Mouse (Mus musculus) liver, embryonic 16.5 days (tissue): ENCODE results near the gene Apobec2. TPM values are rescaled to one million over a fixed set of nuclear protein-coding genes. Genes with fewer than 3 reads are reported as not detected.
A peak's percentile ranks its signal among the peaks of the same experiment; 100 is the strongest.

Experiments used
- ATAC-seq: fragments of 200-750 bp; cut with Nextera tagmentation; 2 replicates; pipeline ENCODE4 v1.8.0; 2017; ENCODE audit warnings: low read depth, mild to moderate bottlenecking, moderate number of reproducible peaks, moderate library complexity
- H3K27ac ChIP-seq: fragments of 300-500 bp; sonication (generic); 2 replicates; pipeline ENCODE4 v1.5.1; 2014; ENCODE audit warnings: mild to moderate bottlenecking, low read length
- H3K27me3 ChIP-seq: fragments of 300-500 bp; sonication (generic); 2 replicates; pipeline ENCODE4 v1.6.1; 2014; ENCODE audit warnings: low read depth, low read length, mixed read lengths; ENCODE audit not compliant: control insufficient read depth, insufficient read depth
- H3K36me3 ChIP-seq: fragments of 300-500 bp; sonication (generic); 2 replicates; pipeline ENCODE4 v1.6.1; 2014; ENCODE audit warnings: mild to moderate bottlenecking; ENCODE audit not compliant: control insufficient read depth, insufficient read depth
- H3K4me1 ChIP-seq: fragments of 300-500 bp; sonication (generic); 2 replicates; pipeline ENCODE4 v1.6.1; 2014; ENCODE audit warnings: low read depth, low read length, mixed read lengths; ENCODE audit not compliant: control insufficient read depth
- H3K4me2 ChIP-seq: fragments of 300-500 bp; sonication (generic); 2 replicates; pipeline ENCODE4 v1.6.1; 2014; ENCODE audit warnings: low read depth, low read length, mixed read lengths
- H3K4me3 ChIP-seq: fragments of 300-500 bp; sonication (generic); 2 replicates; pipeline ENCODE4 v1.5.1; 2014; ENCODE audit warnings: low read depth, mild to moderate bottlenecking, low read length
- H3K9ac ChIP-seq: fragments of 300-500 bp; sonication (generic); 2 replicates; pipeline ENCODE4 v1.6.1; 2014; ENCODE audit warnings: low read depth, low read length
- H3K9me3 ChIP-seq: fragments of 300-500 bp; sonication (generic); replicated peaks from 2 replicates; pipeline ENCODE4 v1.6.1; 2016; ENCODE audit warnings: low read length; ENCODE audit not compliant: control insufficient read depth
- WGBS: fragments of 180-500 bp; shearing (Covaris S2); extraction: QIAGEN DNeasy Blood & Tissue Kit; methylation state at CpG from one replicate; pipeline ENCODE4 v1.1.7; 2014; ENCODE audit not compliant: insufficient replicate concordance; 5-methylcytosine and 5-hydroxymethylcytosine counted together
- polyA plus RNA-seq: library from polyadenylated mRNA; unstranded; fragments of >200 nt; fragmentation: Nextera tagmentation; extraction: Ambion mirVana; gene quantifications from 2 replicates; pipeline ENCODE4 v1.2.1, GENCODE M21; 2015

Apobec2 gene
- polyA plus RNA-seq, 1 experiment from 2014 or later: 4.3 TPM

DNA sequence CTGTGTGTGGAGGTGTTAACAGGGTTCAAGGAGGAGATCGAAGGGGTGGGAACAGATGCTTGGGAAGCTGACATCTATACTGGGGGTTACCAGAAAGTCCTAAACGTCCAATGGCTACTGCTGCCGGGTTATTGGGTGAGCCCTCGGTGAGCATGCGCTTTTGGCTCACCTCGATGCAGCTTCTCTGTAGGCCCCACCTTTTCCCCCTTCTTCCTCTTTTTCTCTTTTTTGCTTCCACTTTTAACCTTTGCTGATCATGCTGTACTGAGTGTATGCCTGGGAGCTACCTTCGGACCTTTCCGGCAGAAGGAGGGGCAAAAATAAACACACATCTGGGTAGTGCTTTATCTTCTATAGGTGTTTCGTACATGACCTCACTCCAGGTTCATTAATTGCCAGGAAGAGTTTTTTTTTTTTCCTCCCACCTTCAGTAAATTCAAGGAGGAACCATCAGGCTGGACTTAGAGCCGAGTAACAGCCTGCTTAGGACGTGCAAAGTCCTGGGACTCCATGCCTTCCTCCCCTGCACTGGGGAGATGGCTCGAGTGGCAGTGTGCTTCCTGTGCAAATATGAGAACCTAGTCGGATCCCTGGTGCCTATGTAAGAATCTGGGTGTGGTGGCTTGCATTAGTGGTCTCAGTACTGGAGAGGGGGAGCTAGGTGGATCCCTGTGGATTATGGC, 25.4 kb upstream of the Apobec2 start:
- no peak overlapping the region for H3K4me3 ChIP-seq
- no peak overlapping the region for H3K4me2 ChIP-seq
- H3K4me1 ChIP-seq: peaks cover 28% of the 10 kb centered on the region
- no peaks in the 10 kb centered on the region for H3K9me3 ChIP-seq
- H3K27ac ChIP-seq: no peak overlapping the region
- no peak for ATAC-seq
- H3K27me3 ChIP-seq: no peaks in the 10 kb centered on the region
- H3K36me3 ChIP-seq: no peaks in the 10 kb centered on the region
- 43% methylated on average over 13 of the region's 13 CpGs for WGBS
- no peak overlapping the region for H3K9ac ChIP-seq

DNA sequence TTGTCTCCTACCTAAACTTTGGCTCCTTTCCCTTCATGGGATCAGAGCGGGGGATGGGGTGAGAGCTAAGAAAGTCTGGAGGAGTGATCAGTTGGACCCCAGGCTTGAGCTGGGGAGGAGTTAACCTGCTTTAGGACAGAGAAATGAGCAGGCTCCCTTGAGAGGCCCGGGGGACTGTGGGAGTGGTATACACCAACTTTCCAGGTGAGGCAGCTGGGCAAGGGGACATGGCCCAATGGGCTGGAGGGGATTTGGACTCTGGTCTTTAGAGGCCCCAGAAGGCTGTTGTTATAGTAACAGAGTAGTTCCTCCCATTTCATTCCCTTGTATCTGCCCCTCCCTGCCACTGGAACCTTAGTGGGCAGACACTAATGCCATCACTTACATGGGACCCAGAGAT, 23.2 kb upstream of the Apobec2 start:
- Histone ChIP-seq H3K36me3 (no peaks in the 10 kb centered on the region), H3K9me3 (no peaks in the 10 kb centered on the region), H3K4me2 (peak overlapping the region; percentile 10; the same call in 1 of the 2 replicates), H3K4me3 (peak overlapping the region; percentile 44), H3K27ac (0 out of 2 replicates have a peak overlapping the region, but pooled peaks have one; percentile 4), H3K4me1 (peaks cover 40% of the 10 kb centered on the region), H3K27me3 (no peaks in the 10 kb centered on the region), H3K9ac (peak overlapping the region; percentile 6; the same call in 1 of the 2 replicates)
- 82% methylated on average over 2 of the region's 2 CpGs for WGBS
- no peak for ATAC-seq

DNA sequence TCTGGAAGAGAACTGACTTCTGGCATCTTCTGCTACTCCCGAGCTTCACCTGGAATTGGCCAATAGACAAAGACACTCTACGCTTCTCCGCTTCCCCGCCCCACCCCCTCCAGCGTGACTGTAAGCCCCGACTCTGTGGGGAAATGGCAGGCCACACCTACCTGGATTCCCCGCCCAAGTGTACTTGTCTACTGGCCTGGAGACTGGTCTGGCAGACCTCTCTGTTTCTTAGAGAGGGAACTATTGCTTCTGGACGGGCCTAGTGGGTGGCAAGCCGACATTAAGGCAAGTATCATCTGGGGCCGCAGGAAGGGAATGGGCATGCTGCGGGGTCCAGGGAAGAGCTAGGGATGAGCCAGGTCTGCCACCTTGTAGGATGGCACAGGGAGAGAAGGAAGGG, 22.0 kb upstream of the Apobec2 start, which contains the start of gene Unc5cl:
Gene Unc5cl (plus strand): TSS at position 214 of the 400 bp plus-strand sequence.
- H3K4me1 ChIP-seq: peaks cover 46% of the 10 kb centered on the region
- H3K4me2 ChIP-seq: peak within 1 kb of the TSS; percentile 43
- H3K27me3 ChIP-seq: no peaks in the 10 kb centered on the region
- H3K9ac ChIP-seq: peak within 1 kb of the TSS; percentile 56
- H3K9me3 ChIP-seq: no peaks in the 10 kb centered on the region
- no peak for ATAC-seq
- H3K4me3 ChIP-seq: peak within 1 kb of the TSS; percentile 44
- peak within 1 kb of the TSS; percentile 55 for H3K27ac ChIP-seq
- H3K36me3 ChIP-seq: no peaks in the 10 kb centered on the region
- WGBS: 40% methylated on average over 11 of the region's 11 CpGs

DNA sequence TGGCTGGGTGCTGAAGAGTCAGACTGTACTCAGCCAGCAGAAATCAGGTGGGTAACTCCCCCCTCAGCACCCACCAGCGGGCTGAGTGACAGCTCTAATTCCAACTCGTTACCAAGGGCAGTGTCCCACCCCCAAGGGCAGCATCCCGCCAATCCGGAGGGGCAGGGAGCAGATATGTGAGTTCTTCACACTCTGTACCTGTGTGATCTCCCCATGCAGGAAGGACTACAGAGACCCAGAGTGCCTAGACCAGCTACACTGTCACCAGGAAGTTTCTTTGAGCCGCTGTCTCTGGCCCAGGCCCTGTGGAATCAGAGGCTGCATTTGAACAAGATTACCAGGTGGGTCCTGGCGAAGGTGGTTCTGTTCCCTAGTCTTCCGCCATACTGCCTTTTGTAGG, 21.5 kb upstream of the Apobec2 start:
- 55% methylated on average over 7 of the region's 7 CpGs for WGBS
- H3K4me2 ChIP-seq: peak overlapping the region; percentile 43
- peak overlapping the region; percentile 22; the same call in 1 of the 2 replicates for H3K9ac ChIP-seq
- peaks cover 49% of the 10 kb centered on the region for H3K4me1 ChIP-seq
- H3K27me3 ChIP-seq: no peaks in the 10 kb centered on the region
- peak overlapping the region; percentile 44 for H3K4me3 ChIP-seq
- no peaks in the 10 kb centered on the region for H3K9me3 ChIP-seq
- peak overlapping the region; percentile 55 for H3K27ac ChIP-seq
- H3K36me3 ChIP-seq: no peaks in the 10 kb centered on the region
- no peak for ATAC-seq

GRCm38 (mm10) chr17:48453489-48453888, 20.8 kb upstream of the Apobec2 start:
- 61% methylated on average over 7 of the region's 7 CpGs for WGBS
- H3K27me3 ChIP-seq: no peaks in the 10 kb centered on the region
- H3K4me1 ChIP-seq: peaks cover 56% of the 10 kb centered on the region
- peaks cover 6% of the 10 kb centered on the region; the same call in 1 of the 2 replicates for H3K36me3 ChIP-seq
- no peaks in the 10 kb centered on the region for H3K9me3 ChIP-seq
- no peak overlapping the region for H3K27ac ChIP-seq
- no peak overlapping the region for H3K4me2 ChIP-seq
- no peak overlapping the region for H3K4me3 ChIP-seq
- no peak for ATAC-seq
- H3K9ac ChIP-seq: no peak overlapping the region

DNA sequence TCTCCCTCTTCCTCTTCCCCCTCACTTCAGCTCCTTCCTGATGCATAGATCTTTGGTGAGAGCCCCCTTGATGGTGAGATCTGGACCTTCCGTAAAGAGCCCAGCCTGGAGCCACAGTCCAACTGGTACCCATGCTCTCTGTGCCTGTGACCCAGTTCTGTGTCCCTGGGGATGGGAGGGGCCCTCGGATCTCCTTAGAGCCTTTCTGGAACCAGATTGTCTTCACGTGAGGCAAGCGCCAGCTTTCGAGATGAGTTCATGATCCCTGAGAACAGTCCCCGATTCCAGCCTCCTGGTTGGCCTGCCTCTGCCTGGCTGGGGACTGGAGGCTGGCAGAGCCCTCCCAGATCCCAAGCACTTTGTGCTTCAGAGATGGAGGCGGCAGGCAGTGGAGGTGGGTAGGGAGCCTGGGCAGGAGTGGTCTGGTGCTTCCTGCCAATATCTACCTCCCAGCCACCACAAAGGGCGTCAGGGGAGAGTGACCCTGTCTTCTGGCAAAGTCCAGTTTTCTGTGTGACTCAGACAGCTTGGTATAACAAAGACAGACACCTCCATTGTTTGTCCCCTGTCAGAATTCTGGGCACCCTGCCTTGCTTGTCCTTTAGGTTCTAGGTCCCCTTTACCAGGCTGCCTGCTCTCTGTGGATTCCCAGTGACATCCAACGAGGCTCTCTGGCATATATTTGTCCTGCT, 19.2 kb upstream of the Apobec2 start:
- peak overlapping the region; percentile 64 for H3K4me3 ChIP-seq
- WGBS: 53% methylated on average over 9 of the region's 9 CpGs
- peak overlapping the region; percentile 98 for H3K27ac ChIP-seq
- H3K27me3 ChIP-seq: no peaks in the 10 kb centered on the region
- ATAC-seq: 0 out of 2 replicates have a peak, but pooled peaks have one; percentile 6
- peaks cover 10% of the 10 kb centered on the region; the same call in 1 of the 2 replicates for H3K36me3 ChIP-seq
- H3K9ac ChIP-seq: peak overlapping the region; percentile 68
- peaks cover 64% of the 10 kb centered on the region for H3K4me1 ChIP-seq
- H3K4me2 ChIP-seq: peak overlapping the region; percentile 76
- no peaks in the 10 kb centered on the region for H3K9me3 ChIP-seq

DNA sequence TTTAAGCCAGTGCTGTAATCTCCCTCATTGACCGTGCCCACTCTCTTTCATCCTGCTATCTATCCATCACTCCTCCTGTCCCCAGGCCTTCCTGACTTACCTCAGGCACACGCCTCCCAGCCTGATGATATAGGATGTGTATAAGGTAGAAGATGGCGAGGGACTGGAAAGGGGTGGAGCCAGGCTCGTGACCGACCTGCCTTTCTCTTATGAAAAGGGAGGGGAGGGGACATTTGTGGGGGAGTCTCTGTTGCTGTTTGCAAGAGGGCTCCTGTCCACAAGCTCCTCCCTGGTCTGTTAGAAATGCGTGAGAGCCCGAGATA, 18.6 kb upstream of the Apobec2 start, which contains the start of gene Tspo2:
Gene Tspo2 (minus strand): TSS at position 170 of the 323 bp plus-strand sequence.
- WGBS: 22% methylated on average over 7 of the region's 7 CpGs
- H3K4me2 ChIP-seq: peak within 1 kb of the TSS; percentile 78
- H3K9me3 ChIP-seq: no peaks in the 10 kb centered on the region
- H3K36me3 ChIP-seq: peaks cover 10% of the 10 kb centered on the region; the same call in 1 of the 2 replicates
- H3K4me3 ChIP-seq: peak within 1 kb of the TSS; percentile 64
- H3K27ac ChIP-seq: peak within 1 kb of the TSS; percentile 98
- H3K4me1 ChIP-seq: peaks cover 68% of the 10 kb centered on the region
- peak within 1 kb of the TSS; percentile 77 for H3K9ac ChIP-seq
- no peaks in the 10 kb centered on the region for H3K27me3 ChIP-seq
- peak; percentile 76 for ATAC-seq

DNA sequence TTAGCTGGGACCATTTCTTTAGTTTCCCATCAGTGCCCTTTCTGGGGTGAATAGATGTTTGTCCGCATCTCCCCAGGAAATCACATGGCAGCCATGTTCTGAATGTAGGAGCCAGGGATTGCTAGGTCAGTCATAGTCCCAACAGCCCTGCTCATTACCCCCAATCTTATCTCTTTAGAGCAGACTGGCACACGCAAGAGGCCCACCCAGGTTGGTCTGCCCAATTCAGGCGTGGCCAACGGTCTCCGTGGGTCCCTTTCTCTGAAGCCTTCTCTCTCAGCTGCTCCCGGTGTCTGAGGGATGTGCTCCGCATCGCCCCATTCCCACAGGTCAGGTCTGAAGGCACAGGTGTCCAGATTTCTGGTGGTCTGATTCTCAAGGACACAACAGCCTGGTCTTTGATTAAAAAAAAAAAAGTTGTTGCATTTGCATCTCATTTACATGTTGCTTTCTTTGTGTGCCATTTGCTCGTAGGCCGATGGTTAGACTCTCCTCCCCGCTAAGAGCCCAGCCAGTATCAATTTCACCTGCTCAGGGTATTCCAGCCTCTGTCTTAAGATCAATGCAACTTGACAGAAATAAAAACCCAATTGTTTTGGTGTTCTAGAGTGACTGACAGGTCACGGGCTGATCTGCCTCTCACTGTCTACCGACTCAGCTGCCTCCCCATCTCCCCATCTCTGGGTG, 18.1 kb upstream of the Apobec2 start:
- Histone ChIP-seq H3K4me1 (peaks cover 64% of the 10 kb centered on the region), H3K27me3 (no peaks in the 10 kb centered on the region), H3K36me3 (peaks cover 10% of the 10 kb centered on the region; the same call in 1 of the 2 replicates), H3K9me3 (no peaks in the 10 kb centered on the region), H3K4me3 (peak overlapping the region; percentile 64), H3K4me2 (peak overlapping the region; percentile 78), H3K9ac (peak overlapping the region; percentile 77), H3K27ac (peak overlapping the region; percentile 98)
- ATAC-seq: peak; percentile 90
- 28% methylated on average over 13 of the region's 13 CpGs for WGBS
